Mouse (Mus musculus): ENCODE results near the gene Nbr1. TPM values are rescaled to one million over a fixed set of nuclear protein-coding genes. Genes with fewer than 3 reads are reported as not detected.
"Not testable (repeated sequence)": the region's sequence is repeated elsewhere in the genome, so short reads cannot be mapped to it uniquely, and the experiment has no call there.

Gene Nbr1
- polyA plus RNA-seq, 1 experiment from 2014 or later = 32.3 TPM

DNA sequence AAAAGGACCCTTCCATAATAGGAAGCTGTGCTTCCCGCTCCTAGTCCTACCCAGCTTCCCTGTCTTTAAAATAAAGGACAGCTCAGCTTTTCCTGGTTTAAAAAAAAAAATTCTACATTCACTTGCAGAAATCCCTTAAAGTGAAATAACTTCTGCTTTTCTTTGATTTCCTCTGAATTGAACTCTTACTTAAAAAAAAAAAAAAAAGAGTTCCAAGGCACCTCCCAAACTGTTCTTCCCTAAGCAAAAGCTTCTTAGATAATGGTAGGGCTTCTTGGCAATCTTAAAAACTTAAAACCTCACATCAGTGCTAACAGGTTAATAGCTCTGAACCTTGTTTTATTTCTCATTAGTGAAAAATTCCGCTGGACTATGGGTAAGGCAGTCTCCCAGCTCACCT lies 31.3 kb downstream of the Nbr1 start:
- Histone ChIP-seq H3K9ac (no peak overlapping the region), H3K27ac (no peak overlapping the region), H3K4me1 (replicated peaks) (peaks cover 19% of the 10 kb centered on the region), H3K9me3 (replicated peaks) (no peaks in the 10 kb centered on the region), H3K4me2 (no peak overlapping the region), H3K36me3 (peaks cover 30% of the 10 kb centered on the region), H3K27me3 (no peaks in the 10 kb centered on the region), H3K4me3 (replicated peaks) (no peak overlapping the region)
- WGBS (ENCODE audit: insufficient replicate concordance) = 85% methylated on average over 2 of the region's 2 CpGs
- ATAC-seq (ENCODE audit: low read depth) (no peak), DNase-seq (no peak)

DNA sequence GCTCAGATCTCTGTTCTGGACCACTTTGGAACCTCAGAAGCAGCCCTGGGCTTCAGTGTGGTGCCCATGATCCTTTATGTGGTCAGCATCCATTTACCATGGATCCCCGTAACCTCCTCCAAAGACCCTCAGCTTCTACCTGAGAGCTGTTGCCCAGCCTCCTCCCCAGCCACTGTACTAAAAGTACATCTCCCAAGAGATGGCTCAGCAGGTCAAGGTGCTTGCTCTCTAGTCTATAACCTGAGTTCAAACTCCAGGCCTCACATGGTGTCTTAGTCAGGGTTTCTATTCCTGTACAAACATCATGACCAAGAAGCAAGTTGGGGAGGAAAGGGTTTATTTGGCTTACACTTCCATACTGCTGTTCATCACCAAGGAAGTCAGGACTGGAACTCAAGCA lies 33.1 kb downstream of the Nbr1 start:
- H3K4me3 ChIP-seq (replicated peaks); DNase-seq; ATAC-seq (ENCODE audit: low read depth); H3K4me2 ChIP-seq; H3K9ac ChIP-seq; H3K27ac ChIP-seq; H3K27me3 ChIP-seq; H3K9me3 ChIP-seq (replicated peaks): not testable (repeated sequence)
- H3K4me1 ChIP-seq (replicated peaks) = peaks cover 31% of the 10 kb centered on the region
- H3K36me3 ChIP-seq = peaks cover 19% of the 10 kb centered on the region
- 75% methylated on average over 1 of the region's 1 CpGs for WGBS (ENCODE audit: insufficient replicate concordance)

DNA sequence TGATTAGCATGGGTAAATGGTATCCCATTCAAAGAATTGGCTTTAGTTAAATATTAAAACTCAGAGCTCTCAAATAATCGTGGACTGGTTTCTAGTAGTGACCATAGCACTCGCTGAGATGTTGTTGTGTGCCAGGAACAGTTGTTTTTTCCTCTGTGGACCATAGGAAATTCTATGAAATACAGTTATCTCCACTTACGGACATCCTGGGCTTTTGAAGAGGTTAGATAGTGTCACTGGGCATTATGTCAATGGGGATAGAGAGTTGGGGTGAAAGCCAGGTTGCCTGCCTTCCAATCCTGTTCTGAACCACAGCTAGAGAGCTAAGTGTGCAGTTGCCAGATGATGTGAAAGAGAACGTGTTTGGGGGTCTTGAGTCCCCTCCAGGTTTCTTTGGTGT lies 33.9 kb downstream of the Nbr1 start:
- Histone ChIP-seq H3K36me3 (peaks cover 11% of the 10 kb centered on the region), H3K4me2 (no peak overlapping the region), H3K4me1 (replicated peaks) (peaks cover 32% of the 10 kb centered on the region), H3K4me3 (replicated peaks) (no peak overlapping the region), H3K27me3 (no peaks in the 10 kb centered on the region), H3K9ac (no peak overlapping the region), H3K27ac (no peak overlapping the region), H3K9me3 (replicated peaks) (no peaks in the 10 kb centered on the region)
- 50% methylated on average over 4 of the region's 4 CpGs for WGBS (ENCODE audit: insufficient replicate concordance)
- no peak for ATAC-seq (ENCODE audit: low read depth)
- DNase-seq = no peak

DNA sequence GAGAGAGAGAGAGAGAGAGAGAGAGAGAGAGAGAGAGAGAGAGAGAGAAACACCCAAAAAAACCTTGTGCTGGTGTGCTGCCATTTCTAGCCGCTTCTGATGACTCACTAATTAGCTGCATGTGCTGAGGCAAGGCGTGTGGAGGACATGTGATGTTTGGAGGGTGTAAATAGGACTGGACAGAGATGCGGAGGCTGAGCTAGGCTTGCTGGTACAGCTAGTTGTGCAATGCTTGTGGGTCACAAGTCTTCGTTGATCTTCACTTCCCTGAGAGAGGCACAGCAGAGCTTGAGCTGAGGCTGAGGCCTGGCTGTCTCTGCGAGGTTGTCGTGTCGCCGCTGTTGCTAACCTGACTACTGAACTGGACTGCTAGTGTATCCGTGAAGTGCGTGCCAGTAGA lies 35.7 kb downstream of the Nbr1 start:
- Histone ChIP-seq H3K4me2 (no peak overlapping the region), H3K4me3 (replicated peaks) (no peak overlapping the region), H3K9me3 (replicated peaks) (no peaks in the 10 kb centered on the region), H3K27ac (no peak overlapping the region), H3K4me1 (replicated peaks) (peaks cover 16% of the 10 kb centered on the region), H3K36me3 (peaks cover 6% of the 10 kb centered on the region; the same call in 1 of the 2 replicates), H3K27me3 (no peaks in the 10 kb centered on the region), H3K9ac (no peak overlapping the region)
- WGBS (ENCODE audit: insufficient replicate concordance) = 82% methylated on average over 10 of the region's 10 CpGs
- DNase-seq (no peak), ATAC-seq (ENCODE audit: low read depth) (no peak)

DNA sequence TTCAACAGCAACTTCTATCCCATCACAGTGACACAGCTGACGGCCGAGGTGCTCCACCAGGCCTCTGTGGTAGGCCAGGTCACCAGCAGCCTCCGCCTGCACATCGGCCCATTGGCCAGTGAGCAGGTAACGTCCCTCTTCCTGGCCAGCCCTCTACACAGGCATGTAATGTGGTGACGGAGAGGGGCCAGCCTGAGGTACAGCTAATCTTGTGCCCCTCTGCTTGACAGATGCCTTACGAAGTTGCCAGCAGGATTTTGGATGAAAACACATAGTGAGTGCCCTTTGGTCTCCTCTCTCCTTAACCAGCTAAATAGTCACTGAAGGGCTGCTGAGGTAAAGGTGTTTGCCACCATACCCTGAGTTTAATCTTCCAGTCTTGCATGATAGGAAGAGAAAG lies 36.9 kb downstream of the Nbr1 start:
- 0 out of 2 replicates have a peak, but pooled peaks have one; percentile 20 for ATAC-seq (ENCODE audit: low read depth)
- H3K27me3 ChIP-seq = 0 out of 2 replicates have a peak, but pooled peaks cover 5% of the 10 kb centered on the region
- no peak overlapping the region for H3K4me3 ChIP-seq (replicated peaks)
- peaks cover 13% of the 10 kb centered on the region for H3K4me1 ChIP-seq (replicated peaks)
- DNase-seq = no peak
- 0 out of 2 replicates have a peak overlapping the region, but pooled peaks have one; percentile 5 for H3K9ac ChIP-seq
- no peak overlapping the region for H3K27ac ChIP-seq
- peaks cover 6% of the 10 kb centered on the region; the same call in 1 of the 2 replicates for H3K36me3 ChIP-seq
- no peaks in the 10 kb centered on the region for H3K9me3 ChIP-seq (replicated peaks)
- H3K4me2 ChIP-seq = no peak overlapping the region
- 76% methylated on average over 7 of the region's 7 CpGs for WGBS (ENCODE audit: insufficient replicate concordance)

DNA sequence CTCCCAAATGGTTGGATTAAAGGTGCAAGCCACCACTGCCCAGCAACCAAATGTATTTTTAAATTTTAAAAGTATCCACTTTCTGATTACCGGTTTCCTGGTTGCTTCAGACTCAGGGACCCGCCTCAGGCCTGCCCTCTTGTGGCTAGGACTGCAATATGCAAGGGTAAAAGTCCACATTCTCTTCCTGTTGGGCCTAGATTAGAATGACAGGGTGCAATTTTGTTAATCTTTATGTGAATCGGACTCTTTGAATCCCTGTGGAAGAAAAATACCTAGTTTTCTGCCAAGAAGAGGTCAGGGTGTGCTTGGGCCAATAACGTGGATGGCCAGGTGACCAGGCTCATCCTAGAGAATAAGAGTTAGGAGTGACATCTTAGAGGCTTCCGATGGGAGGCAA lies 37.5 kb downstream of the Nbr1 start:
- H3K27ac ChIP-seq = no peak overlapping the region
- peaks cover 6% of the 10 kb centered on the region; the same call in 1 of the 2 replicates for H3K36me3 ChIP-seq
- H3K4me2 ChIP-seq = no peak overlapping the region
- peaks cover 13% of the 10 kb centered on the region for H3K4me1 ChIP-seq (replicated peaks)
- no peaks in the 10 kb centered on the region for H3K9me3 ChIP-seq (replicated peaks)
- 0 out of 2 replicates have a peak, but pooled peaks cover 5% of the 10 kb centered on the region for H3K27me3 ChIP-seq
- ATAC-seq (ENCODE audit: low read depth) (no peak), DNase-seq (peak; percentile 39)
- no peak overlapping the region for H3K4me3 ChIP-seq (replicated peaks)
- 26% methylated on average over 5 of the region's 5 CpGs for WGBS (ENCODE audit: insufficient replicate concordance)
- H3K9ac ChIP-seq = 0 out of 2 replicates have a peak overlapping the region, but pooled peaks have one; percentile 5

DNA sequence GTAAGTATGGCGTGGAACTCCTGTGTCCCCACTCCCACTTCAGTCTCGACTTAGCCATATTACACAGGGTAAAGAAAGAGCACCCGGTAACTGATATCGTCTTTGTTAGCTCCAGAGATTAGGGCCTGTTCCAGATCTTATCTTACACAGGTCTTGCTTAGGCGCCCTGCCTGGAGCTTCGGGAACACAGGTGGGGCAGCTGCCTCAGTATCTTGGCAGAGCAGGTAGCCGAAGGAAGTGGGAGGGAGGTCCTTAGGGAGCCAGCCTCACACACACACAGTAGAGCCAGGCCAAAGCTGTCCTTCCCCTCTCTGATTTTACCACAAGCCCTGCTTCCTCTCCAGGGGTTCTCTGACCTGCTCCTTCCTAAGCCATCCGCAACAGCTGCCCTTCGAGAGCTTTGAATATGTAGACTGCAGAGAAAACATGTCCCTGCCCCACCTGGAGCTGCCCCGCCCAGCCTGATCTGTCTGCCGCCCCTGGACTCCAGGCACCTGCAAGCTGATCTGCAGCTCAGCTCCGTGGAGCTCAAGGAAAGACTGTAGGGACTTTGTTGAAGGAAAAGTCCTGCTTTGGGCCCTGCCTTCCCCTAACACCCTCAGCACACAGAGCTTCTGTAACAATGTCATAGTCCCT lies 38.2 kb downstream of the Nbr1 start:
- 0 out of 2 replicates have a peak, but pooled peaks cover 5% of the 10 kb centered on the region for H3K27me3 ChIP-seq
- H3K9ac ChIP-seq = no peak overlapping the region
- DNase-seq = no peak
- H3K4me2 ChIP-seq = no peak overlapping the region
- no peak overlapping the region for H3K27ac ChIP-seq
- WGBS (ENCODE audit: insufficient replicate concordance) = 60% methylated on average over 12 of the region's 12 CpGs
- no peaks in the 10 kb centered on the region for H3K9me3 ChIP-seq (replicated peaks)
- H3K4me1 ChIP-seq (replicated peaks) = peaks cover 13% of the 10 kb centered on the region
- no peak for ATAC-seq (ENCODE audit: low read depth)
- H3K4me3 ChIP-seq (replicated peaks) = no peak overlapping the region
- peaks cover 6% of the 10 kb centered on the region; the same call in 1 of the 2 replicates for H3K36me3 ChIP-seq

DNA sequence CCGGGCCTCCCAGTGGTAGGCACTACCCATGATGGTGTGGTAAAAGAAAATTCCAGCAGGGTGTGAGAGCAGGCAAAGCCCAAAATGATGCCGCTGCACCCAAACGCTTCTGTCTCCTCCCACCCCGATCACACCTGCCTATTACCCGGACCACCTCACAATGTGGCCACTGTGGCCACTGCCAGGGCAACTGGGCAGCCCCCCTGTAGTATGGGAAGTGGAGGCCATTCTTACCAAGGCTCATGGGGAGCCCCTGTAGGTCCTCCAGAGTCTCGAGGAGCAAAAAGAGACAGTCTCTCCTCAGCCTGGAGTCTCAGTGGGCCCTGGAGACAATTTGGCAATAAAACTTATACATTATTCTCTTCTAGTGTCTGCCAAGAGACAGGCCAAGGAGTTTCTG lies 47.2 kb downstream of the Nbr1 start, which contains the start of gene Gm11634:
Gene Gm11634 (minus strand): TSS at position 101 of the 400 bp plus-strand sequence.
- 64% methylated on average over 6 of the region's 6 CpGs for WGBS (ENCODE audit: insufficient replicate concordance)
- Histone ChIP-seq H3K27ac (no peak within 1 kb of the TSS), H3K4me1 (replicated peaks) (peaks cover 3% of the 10 kb centered on the region), H3K4me2 (no peak within 1 kb of the TSS), H3K9ac (no peak within 1 kb of the TSS), H3K4me3 (replicated peaks) (no peak within 1 kb of the TSS), H3K27me3 (peaks cover 18% of the 10 kb centered on the region), H3K9me3 (replicated peaks) (no peaks in the 10 kb centered on the region), H3K36me3 (no peaks in the 10 kb centered on the region)
- no peak for ATAC-seq (ENCODE audit: low read depth)
- DNase-seq = no peak

DNA sequence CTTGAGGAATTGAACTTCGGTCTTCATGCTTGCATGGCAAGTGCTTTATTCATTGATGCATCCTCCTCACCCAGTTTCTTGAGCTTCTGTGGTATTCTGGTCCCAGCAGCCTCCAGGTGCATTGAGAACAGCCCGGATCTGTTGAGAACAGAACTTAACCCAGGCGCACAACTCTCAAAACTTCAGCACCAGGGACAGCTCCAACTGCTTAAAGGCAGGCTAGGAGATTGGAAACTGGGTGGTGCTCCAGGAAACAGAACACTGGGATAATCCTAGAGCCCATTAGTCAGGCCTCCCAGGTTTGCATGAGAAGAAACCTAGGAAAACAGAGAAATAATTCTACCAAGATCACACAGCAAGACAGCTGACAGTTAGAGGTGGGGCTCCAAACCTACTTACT lies 50.5 kb downstream of the Nbr1 start:
- H3K4me2 ChIP-seq = no peak overlapping the region
- no peaks in the 10 kb centered on the region for H3K36me3 ChIP-seq
- no peak overlapping the region for H3K4me3 ChIP-seq (replicated peaks)
- peak; percentile 46 for DNase-seq
- ATAC-seq (ENCODE audit: low read depth) = no peak
- H3K4me1 ChIP-seq (replicated peaks) = peaks cover 12% of the 10 kb centered on the region
- no peaks in the 10 kb centered on the region for H3K9me3 ChIP-seq (replicated peaks)
- H3K27ac ChIP-seq = no peak overlapping the region
- no peak overlapping the region for H3K9ac ChIP-seq
- H3K27me3 ChIP-seq = peaks cover 13% of the 10 kb centered on the region
- 6% methylated on average over 3 of the region's 3 CpGs for WGBS (ENCODE audit: insufficient replicate concordance)

DNA sequence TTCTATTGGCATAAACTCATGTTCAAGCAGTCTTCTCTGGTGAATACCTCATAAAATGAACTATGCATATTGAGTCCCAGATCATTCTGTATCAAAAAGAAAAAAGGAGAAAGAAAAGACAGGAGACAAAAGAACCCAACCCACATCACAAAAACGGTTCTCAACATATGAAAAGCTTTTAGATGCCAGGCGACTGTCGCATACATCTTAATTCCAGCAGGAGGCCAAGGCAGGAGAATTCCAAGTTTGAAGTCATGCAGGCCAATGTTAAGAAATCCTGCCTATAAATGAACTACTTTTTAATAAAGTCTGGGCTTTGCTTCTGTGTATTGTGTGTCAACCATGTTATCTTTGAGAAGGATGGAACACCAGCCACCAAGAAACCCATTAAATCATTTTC lies 52.2 kb downstream of the Nbr1 start:
- H3K4me3 ChIP-seq (replicated peaks) = no peak overlapping the region
- DNase-seq = no peak
- no peak overlapping the region for H3K27ac ChIP-seq
- H3K9me3 ChIP-seq (replicated peaks) = no peaks in the 10 kb centered on the region
- H3K4me2 ChIP-seq = peak overlapping the region; percentile 48; the same call in 1 of the 2 replicates
- H3K27me3 ChIP-seq = peaks cover 8% of the 10 kb centered on the region
- no peak overlapping the region for H3K9ac ChIP-seq
- 5% methylated on average over 3 of the region's 3 CpGs for WGBS (ENCODE audit: insufficient replicate concordance)
- H3K36me3 ChIP-seq = no peaks in the 10 kb centered on the region
- ATAC-seq (ENCODE audit: low read depth) = no peak
- H3K4me1 ChIP-seq (replicated peaks) = peaks cover 12% of the 10 kb centered on the region

DNA sequence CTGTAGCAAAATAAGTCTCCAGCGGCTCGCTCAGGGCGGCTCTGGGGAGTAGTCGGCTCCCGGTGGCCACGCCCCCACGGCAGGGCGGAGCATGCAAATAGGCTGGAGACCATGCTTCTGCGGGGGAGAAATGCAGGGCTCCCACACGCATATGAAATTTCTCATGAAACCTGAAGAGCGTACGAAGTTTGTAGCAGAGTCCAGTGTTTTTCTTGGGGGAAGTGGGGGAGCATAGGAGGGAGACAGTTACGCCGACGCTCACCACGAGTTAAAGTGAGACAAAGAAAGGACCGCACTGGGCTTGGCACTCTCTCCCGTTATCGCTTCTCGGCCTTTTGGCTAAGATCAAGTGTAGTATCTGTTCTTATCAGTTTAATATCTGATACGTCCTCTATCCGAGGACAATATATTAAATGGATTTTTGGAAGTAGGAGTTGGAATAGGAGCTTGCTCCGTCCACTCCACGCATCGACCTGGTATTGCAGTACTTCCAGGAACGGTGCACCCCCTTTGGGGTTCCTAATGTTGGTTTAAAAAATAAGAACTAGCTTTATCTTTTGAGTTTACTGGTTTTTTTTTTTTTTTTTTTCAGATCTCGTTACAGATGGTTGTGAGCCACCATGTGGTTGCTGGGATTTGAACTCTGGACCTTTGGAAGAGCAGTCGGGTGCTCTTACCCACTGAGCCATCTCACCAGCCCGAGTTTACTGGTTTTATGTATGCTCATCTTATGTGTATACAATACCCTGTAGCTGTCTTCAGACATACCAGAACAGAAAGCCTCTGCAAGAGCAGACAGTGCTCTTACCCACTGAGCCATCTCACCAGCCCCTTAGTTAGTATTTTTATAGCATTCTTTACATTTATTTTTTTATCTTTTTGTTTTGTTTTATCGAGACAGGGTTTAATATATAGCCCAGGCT lies 52.8 kb downstream of the Nbr1 start:
- H3K9ac ChIP-seq; H3K36me3 ChIP-seq; H3K27me3 ChIP-seq; H3K9me3 ChIP-seq (replicated peaks): not testable (repeated sequence)
- ATAC-seq (ENCODE audit: low read depth) (peak; percentile 88), DNase-seq (peak; percentile 81)
- Histone ChIP-seq H3K4me1 (replicated peaks) (peaks cover 12% of the 10 kb centered on the region), H3K27ac (peak overlapping the region; percentile 87), H3K4me3 (replicated peaks) (0 out of 2 replicates have a peak overlapping the region, but pooled peaks have one; percentile 32), H3K4me2 (peak overlapping the region; percentile 48)
- under 1% methylated on average over 30 of the region's 30 CpGs for WGBS (ENCODE audit: insufficient replicate concordance)

Measured in liver, embryonic 13.5 days (tissue).